Mouse (Mus musculus): Measurements from ENCODE around the gene Tpst2.

Tpst2 gene

DNA sequence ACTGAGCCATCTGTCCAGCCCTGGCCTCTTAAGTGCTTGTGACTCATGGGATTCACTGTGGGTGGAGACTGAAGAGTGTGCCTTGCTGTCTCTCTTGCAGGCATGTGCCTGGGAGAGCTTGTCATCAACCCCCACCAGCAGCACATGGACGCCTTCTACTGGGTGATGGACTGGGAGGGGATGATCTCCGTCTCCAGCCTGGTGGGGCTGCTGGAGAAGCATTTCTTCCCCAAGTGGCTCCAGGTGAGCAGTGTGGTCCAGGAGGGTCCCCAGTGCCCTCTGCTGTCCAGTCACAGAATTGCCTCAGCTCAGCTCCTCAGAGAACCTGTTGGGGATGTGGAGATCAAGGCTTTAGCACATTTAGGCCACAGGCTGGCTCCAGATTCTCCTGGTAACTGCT, 59.0 kb downstream of the Tpst2 start:
- DNase-seq (ENCODE audit: low read depth), result peak; percentile 81

DNA sequence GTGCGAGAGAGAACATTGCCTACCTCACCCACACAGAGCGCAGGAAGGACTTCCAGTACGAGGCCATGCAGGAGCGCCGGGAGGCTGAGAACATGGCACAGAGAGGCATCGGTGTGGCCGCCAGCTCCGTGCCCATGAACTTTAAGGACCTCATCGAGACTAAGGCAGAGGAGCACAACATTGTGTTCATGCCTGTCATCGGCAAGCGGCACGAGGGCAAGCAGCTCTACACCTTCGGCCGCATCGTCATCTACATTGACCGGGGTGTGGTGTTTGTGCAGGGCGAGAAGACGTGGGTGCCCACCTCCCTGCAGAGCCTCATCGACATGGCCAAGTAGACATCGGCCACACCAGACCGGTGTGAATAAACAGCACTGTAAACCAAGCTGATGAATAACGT, 60.5 kb downstream of the Tpst2 start:
- DNase-seq (ENCODE audit: low read depth), result no peak

DNA sequence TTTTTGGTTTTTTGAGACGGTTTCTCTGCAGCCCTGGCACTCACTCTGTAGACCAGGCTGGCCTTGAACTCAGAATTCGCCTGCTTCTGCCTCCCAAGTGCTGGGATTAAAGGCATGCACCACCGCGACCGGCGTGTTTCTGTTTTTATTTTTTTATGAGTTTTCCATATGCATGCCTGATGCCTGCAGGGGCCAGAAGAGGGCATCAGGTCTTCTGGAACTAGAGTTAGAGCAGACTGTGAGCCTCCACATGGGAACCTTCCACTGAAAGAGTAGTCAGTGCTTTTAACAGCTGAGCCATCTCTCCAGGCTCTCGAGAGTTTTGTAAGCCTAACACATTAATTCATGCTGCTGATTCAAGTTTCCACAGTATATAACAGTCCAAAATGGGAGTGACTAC, 62.7 kb downstream of the Tpst2 start:
- DNase-seq (ENCODE audit: low read depth), result no peak

DNA sequence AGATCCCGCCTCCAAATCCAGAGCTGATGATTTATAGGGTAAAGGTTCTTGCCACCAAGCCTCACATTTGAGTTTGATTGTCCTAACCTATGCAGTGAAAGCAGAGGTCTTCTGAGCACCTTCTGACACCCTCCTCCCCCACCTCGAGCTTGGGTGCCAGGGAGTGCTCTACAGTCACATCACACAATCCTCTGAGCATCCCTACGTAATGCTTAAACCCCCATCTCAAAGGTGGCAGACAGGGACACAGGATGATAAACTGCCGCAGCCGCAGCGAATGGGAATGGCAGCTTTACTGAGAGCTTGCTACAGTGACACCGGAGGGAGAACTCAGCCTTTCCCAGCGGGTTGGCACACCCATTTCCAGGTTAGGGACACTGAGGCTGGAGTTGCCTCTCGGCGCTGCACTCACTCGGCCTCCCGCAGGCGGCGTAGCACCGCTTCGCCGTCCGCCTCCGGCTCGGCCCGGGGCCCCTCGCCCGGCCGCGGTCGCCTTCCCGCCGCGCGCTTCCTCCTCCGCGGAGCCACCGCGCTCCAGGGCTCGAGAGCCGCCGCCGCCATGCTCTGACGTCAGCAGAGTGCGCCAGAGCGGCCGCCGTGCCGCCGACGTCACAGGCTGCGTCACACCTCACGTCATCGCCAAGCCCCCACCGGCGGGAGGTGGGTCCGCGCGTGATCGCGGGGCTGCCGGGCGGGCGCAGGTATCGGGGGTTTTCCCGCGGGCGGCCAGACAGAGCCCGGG, 66.1 kb downstream of the Tpst2 start, which contains the start of the genes Srrd and Hps4:
TSS of gene Srrd (minus strand) at position 578 of the 742 bp plus-strand sequence.
TSS of gene Hps4 (plus strand) at position 621 of the 742 bp plus-strand sequence.
- peak; percentile 94 for DNase-seq (ENCODE audit: low read depth)

DNA sequence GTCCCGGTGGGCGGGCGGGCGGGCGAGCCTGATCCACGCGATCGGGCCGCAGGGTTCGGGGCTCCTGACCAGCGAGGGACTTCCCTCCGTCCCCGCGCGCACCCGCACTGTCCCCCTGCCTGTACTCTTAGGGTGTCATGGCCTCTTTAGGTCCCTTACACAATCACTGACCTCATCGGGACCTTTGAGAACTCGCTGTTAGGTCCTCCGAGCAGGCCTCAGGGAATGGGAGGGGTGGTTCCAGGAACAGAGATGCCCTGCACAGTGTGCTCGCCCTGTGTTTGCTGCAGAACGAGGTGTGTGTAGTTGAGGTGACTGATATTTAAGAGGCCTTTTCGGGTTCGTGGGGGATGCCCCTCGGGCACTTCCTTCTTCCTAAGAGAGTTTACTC, 66.7 kb downstream of the Tpst2 start:
- peak; percentile 69 for DNase-seq (ENCODE audit: low read depth)

DNA sequence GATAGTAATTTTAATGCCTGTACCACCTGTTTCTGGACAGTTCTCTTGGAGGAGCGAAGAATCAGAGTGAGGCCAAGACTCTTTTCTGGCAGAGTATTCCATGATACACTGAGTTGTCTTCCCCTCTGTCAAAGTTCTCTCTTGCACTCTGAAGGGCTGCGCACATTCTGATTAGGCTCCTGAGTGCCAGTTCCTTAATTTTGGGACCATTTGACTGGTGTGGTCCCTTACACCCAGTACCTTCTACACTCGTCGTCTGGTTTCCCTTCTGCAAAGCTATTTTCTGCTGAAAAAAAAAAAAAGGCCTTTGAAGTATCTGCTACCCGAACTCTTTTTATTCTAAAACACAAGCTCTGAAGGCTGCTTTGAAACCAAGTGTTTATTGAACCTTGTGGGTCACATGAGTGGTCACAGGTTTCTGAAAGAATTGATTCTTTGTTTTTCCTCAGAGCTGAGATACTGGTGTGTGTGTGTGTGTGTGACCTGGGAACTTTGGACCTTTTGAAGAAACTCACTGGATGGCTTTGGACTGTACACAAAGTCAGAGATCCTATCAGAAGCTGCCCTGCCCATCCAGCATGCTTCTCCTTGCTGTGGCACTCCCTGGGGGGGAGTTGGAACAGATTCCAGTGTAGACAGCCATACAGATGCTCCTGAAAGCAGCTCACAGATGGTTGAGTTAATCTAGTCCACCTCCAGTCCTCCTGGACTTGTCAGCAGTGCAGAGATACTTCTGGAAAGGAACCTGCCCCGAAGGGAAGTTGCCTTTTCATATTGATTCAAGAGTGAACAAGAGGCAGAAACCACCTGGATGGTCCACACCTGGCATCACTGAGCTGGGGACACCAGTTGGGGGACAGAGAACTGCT, 67.8 kb downstream of the Tpst2 start:
- no peak for DNase-seq (ENCODE audit: low read depth)

DNA sequence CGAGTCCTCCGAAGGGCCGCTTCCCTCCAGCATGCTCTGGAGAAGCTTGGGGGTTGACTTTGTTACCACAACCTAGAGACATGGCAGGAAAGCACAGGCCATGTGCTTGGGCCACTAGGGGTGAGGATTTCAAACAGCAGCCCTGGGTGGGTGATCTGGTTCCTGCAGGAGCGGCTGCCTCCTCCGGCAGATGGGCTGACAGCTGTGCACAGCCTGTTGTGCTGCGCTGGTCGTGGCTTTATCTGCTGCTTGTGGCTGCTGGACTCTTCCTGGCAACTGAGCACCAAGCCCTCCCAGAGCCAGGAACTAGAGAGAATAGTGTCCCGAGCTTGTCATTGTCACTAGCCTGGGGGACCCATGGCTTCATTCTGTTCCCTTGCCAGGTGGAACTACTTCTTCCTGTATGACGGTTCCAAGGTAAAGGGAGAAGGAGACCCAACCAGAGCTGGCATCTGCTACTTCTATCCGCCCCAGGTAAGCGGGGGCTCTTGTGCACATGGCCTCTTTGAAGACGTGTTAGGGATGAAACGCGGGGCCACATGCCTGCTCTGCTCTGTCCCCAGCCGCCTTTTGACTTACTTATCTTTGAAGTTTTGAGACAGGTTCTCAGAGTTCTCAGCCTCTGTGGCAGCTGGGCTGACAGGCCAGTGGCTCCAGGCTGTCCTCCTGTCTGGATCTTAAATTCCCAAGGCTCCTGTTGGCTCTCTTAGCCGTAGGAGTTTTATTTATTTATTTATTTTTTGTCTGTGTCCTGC, 69.9 kb downstream of the Tpst2 start:
- DNase-seq (ENCODE audit: low read depth), result no peak

DNA sequence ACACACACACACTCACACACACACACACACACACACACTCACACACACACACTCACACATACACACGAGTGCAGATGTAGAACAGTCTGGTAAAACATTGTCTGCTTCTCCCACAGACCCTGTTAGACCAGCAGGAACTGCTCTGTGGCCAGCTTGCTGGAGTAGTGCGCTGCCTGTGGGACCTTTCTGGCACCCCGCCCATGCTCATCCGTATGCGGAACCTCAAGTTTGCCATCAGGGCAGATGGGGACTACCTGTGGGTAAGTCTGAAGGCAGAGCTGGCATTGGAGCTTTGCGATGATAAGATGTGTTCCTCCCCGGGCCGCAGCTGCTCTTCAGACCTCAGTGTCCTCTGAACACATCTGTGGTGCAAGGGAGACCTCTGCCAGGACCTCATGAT, 72.7 kb downstream of the Tpst2 start:
- no peak for DNase-seq (ENCODE audit: low read depth)

DNA sequence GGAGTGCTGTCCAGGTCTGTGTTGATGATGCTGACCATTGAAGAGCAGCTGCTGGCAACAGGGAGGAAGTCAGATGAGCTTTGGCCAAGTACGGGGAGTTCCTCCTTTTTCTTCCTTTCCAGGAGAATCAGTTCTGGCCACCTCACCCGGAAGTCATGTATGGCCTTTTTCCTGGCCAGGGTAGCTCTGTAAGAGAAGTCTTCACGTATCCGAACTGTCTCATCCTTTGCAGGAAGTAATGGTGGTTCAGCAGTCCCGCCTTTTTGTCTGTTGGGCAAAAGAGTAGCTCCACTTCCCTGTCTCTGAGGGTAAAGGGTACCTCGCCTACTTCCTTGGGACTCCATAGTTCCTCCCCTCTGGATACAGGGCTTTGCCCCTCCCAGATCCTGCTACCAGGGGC, 79.0 kb downstream of the Tpst2 start:
- no peak for DNase-seq (ENCODE audit: low read depth)

DNA sequence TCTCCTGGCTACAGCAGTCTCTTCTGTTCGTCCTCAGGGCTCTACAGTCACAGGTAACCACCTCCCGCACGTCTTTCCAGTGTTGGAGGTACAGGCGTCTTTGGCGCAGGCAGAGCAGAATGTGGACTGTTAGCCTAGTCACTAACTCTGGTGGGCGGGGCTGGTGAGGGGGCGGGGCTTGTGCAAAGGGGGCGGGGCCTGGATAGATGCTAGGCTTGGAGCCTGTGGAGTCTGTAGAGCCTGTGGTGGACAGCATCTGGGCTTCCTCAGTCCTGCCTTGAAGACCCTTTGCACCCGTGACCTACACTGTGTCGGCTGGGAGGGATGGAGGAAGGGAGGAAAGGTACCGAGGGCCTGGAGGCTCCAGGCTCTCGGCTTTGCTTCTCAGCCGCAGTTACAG, 79.4 kb downstream of the Tpst2 start, which contains the start of gene Gm6583:
TSS of gene Gm6583 (minus strand) at position 124 of the 400 bp plus-strand sequence.
- DNase-seq (ENCODE audit: low read depth), result no peak

DNA sequence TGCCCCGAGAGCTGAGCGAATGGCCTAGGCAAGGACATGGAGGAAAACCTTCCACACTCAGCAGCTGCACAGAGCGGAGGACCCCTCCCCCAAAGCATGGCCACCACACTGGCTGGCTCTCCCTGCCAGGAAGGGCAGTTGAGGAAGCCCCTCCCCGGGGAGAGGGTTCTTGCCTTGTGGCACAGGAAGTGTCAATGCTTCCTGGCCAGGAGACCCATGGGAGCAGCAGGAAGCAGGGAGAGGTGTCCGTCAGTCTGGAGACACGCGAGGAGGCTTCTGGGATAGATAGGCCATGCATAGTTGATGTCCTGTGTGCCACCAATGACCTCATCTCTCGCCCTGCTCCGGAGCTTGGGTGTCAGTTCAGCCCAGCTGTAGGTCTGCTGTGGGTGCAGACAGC, 79.8 kb downstream of the Tpst2 start:
- DNase-seq (ENCODE audit: low read depth), result no peak

DNA sequence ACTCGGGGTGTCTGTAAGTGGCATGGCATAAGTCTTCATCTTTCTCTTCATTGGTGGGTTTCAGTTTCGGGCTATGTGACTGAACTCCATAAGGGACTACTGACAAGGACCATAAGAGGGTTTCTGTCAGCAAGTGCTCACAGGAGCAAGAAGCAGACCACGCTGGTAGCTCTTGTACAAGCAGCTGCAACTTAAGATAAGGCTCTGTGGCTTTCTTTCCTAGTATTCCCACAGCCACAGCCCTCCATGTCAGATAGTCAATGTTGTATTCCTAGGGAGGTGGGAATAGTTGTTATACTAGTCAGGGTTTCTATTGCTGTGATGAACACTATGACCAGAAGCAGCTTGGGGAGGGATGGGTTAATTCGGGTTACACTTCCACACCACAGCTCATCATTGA, 83.0 kb downstream of the Tpst2 start:
- no peak for DNase-seq (ENCODE audit: low read depth)

DNA sequence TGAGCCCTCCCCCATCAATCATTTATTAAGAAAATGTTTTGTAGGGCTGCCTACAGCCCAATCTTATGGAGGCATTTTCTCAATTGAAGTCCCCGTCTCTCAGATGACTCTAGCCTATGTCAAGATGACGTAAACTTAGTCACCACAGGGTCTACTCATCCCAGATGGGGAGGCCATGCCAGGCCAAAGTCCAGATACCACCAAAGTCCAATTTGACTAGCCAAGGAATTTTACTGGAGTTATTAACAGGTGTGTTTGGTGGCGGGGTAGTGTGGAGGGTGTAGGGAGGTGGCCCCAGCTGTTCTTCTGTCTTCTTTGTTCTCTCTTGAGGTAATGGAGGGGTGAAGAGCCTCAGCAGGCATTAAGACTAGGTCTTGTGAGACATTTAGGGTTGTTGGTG, 83.6 kb downstream of the Tpst2 start:
- DNase-seq (ENCODE audit: low read depth), result no peak

DNA sequence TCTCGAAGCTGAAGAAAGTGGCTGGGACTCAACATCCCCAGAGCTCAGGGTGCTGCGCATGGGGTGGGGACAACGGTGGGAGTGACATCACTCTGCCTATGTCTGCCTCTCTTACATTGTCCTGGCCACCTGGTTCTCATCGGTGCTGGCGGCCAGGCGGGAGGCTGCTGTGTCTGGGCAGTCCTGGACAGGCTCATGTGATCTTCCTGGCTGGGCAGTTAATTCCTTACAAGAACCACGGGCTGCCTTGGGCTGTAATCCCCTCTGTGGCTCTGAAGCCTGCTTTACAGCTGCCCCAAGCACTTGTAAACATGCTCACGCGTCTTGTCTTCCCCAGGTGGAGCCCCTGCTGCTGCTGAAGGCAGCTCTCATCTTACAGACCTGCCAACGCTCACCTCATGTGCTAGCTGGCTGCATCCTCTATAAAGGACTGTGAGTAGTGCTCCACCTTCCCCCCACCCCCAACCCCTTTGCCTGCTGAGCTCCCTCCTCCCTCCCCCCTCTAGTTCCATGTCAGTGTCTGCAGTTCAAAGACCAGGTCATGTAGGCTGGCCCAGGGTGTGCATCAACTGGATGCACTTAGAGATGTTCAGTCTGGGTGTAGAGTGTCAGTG, 87.8 kb downstream of the Tpst2 start:
- no peak for DNase-seq (ENCODE audit: low read depth)
